Mouse (Mus musculus) kidney, postnatal 10 days (tissue): ENCODE measurements at regions not wholly inside any gene's neighbourhood (a gene's known extent, or its start where the extent isn't known, plus 50 kb on each side); places are given as distances from the start of the nearest gene placed in this dataset.

ENCODE experiments used
- DNase-seq: peaks from one replicate; pipeline ENCODE4 v3.0.0; 2021; ENCODE audit warnings: mixed read lengths

DNA sequence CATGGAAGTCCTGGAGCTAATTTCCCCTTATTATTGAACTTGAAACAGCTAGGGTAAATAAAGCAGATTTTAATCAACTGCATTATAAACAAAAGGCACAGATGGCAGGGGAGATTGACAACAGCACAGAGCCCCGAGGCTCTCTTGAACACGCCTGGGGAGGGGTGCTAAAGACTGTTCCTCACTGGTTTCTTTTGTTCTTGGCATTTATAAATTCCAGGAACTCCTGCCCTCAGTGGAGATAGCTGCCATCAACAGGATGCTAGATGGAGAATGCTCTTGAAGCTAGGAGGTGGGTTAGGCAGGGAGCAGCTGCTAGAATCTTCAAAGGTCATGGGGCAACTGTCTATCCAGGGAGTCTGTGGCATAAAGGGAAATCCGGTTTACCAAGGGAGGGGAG is 102.2 kb upstream of the Kit start:
- no peak for DNase-seq

DNA sequence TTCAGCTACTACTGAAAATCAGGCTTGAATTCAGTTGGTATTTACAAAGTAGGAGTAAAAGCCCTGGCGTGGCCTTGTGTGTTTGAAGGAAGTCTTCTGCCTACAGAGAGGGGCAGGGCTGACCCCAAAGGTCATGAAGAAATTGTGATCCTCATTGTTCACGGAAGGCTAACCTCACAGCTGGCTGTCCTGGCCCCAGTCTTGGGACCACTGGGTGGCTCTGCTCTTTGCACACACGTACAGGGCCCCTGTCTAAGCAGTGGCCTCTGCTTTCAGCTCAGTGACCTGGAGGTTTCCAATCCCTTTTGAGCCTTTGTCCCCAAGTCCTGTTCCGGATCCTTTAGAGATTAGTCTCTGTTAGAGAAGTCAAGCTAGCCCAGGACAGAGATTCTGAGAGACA is 99.3 kb upstream of the Kit start:
- no peak for DNase-seq

DNA sequence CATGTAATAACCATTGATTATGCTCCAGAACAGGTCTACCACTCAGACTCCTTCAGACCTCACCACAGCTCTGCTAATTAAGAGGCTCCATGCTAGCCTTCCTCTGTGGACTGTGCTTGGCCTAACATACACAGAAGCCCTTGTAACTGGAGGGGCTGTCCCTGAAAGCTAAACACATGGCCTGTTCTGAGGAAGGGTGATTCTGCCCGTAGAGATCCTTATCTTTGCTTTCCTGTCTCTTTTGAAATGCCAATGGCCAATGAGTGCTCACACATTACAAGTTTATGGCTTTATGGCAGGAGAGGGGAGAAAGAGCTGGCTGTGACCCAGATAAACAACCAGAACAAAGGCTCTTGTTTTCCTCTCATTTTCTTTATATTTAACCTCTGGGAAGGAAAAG is 96.2 kb upstream of the Kit start:
- no peak for DNase-seq

DNA sequence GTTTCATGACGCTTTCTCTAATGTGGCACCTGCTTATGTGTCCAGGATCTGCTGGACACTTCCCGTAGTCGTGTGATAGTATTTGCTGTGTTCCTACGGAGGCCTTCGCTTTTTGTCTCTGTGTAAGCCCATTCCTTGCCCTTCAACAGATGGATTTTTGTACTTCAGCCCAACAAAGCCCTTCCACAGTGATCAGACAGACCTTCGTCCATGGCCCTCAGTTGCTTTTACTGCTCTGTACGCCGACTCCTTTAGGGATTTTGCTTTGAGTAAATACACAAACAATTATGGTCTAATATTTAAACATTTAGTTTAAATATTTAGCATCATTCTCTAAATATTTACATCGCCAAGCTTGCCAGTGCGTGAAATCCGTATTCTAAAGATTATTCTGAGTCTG is 95.6 kb upstream of the Kit start:
- no peak for DNase-seq

DNA sequence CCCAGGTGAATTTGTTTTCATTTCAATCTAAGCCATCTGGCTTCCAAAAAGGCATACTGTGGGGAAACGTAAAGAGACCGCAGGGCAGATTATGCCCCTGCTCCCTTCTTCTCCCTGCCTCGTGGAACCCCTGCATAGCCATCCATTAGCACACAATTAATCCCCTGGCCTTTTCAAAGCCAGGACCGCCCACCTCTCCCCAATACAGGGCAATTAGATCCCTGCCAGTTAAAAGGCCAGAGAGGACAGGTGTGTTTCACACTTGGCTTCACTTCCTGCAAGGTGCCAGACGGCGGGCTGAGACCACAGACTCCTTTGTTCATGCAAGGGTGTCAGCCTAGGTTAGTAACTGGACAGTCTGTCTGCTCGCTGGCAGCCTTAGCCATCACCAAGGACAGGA is 93.1 kb upstream of the Kit start:
- DNase-seq, result no peak

DNA sequence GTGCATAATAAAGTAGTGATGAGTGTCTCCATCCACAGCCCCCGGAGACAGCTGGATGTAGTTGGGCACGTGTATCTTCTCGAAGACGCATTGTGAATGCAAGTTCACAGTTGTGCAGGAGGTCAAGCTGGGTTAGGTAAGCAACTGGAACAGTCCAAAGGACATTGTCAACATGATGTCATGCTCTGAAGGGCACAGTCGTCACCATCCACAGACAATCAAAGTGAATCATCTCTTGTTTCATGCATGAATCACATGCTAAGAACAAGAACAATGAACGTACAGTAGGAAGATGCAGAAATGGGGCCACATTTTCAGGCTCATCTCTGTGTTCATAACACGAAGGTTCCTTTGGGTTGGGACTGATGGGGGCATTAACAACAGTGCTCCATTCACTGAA is 90.4 kb upstream of the Kit start:
- no peak for DNase-seq

DNA sequence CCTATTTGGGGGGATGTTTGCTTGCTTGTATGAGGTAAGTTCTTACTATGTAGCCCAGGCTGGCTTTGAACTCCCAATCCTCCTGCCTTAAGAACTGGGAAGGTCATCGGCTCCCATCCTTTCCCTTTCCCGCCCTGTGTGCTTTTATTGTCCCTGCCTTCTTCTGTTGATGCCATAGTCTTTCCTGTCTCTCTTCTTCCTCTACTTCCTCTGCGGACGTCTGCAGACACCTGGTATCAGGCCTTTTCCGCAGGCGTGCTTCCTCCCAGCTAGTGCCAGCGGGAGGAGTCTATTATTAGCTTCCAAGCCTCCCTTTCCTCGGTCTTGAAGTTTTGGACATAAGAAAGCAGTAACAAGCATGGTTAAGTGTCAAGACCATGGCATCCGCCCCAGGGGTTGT is 83.9 kb upstream of the Kit start:
- peak; percentile 41 for DNase-seq

DNA sequence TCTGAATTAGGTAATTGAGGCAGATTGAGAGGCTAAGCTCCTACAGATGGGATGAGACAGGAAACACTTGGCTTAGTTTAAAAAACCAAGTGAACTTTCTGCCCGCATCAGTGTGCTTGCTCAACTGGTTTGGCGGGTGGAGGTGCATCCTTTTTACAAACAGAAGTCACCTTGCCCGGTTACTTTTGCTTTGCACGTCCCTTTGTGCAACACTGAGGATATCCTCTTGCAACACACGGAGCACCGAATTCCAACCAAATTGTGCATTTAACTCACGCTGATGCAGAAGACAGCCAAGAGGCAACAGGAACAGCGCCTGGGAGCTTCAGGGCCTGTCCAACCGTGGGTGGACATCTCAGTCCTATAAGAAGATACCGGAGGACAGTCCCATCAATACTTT is 80.6 kb upstream of the Kit start:
- DNase-seq, result no peak

DNA sequence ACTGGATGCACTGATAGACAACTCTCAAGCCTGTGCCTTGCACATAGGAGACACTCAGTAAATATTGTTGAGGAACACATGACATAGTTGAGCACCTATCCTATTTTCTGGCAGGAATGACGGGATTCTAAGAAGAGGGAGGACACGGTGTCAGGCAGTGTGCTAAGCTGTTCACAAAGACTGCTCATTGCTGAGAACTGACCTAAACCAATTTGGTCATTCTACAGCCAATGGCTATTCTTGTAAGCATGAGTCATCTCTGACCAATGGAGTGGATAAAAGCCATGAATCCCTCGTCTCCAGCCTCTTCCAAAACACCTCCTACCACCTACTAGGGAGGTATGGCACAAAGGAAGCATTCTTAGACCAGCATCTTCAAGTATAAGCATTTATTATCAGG is 75.7 kb upstream of the Kit start:
- no peak for DNase-seq

DNA sequence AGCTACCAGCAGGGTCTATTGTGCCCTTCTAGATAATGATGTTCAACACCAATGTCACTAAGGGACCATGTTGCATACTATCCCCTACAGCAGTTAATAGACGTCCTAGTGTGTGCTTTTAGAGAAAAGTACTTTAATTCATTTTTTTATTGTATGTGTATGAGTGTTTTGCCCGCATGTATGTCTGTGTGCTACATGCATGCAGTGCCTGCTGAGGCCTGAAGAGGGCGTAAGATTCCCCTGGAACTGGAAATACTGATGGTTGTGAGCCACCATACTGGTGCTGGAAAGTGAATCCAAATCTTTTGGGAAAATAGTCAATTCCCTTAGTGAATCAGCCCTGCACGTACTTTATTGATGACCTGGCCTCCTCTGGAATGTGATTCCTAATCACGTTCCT is 75.0 kb upstream of the Kit start:
- no peak for DNase-seq

DNA sequence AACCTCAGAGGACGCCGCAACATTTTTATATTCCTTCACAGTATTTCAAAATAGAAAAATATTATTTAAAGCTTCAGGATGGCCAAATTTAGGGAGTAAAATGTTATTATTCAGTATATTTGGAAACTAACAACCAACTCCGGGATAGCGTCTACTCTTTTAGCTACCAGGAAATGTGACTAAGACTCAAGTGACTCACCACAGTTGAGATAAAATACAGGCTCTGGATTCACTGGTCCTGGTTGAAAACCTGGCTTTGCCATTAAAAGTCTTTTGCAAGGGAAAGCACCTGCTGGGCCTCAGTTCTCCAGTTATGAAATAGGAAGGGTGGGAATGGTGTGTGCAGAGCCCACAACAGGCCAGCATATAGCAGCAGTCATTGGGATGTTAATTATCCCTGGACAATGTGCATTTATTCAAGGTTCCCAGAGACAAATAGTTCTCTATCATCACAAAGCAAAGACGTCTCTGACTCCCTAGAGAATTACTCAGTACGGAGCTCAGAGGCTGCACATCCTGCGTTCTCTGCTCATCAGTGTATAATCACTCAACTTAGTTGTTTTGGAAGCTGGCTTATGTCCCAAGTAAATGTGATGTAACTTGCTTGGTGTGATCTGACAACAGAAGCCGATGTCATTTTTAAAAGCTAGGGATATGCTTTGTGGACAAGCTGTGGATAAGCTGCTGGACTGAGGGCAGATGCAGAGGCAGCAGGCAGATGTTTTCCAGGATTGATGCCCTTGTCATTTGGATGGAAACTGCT is 73.9 kb upstream of the Kit start:
- DNase-seq, result no peak

DNA sequence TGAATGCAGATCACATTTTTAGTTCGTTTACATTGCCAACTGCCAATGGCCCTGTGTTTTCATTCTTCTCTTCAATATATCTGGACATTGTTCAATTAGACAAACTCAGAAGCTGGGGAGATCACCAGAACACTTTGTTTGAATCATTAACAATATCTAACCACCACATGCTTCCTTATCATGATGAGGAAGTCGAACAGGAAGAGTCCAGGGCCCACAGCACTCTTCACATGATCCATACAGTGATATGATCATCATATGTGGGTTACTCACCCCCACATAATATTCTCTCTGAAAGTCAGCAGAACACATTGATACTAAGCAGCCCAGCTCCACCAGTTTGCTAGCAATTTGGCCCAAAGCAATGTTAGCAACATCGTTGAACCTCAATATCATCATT is 71.0 kb upstream of the Kit start:
- DNase-seq, result no peak

DNA sequence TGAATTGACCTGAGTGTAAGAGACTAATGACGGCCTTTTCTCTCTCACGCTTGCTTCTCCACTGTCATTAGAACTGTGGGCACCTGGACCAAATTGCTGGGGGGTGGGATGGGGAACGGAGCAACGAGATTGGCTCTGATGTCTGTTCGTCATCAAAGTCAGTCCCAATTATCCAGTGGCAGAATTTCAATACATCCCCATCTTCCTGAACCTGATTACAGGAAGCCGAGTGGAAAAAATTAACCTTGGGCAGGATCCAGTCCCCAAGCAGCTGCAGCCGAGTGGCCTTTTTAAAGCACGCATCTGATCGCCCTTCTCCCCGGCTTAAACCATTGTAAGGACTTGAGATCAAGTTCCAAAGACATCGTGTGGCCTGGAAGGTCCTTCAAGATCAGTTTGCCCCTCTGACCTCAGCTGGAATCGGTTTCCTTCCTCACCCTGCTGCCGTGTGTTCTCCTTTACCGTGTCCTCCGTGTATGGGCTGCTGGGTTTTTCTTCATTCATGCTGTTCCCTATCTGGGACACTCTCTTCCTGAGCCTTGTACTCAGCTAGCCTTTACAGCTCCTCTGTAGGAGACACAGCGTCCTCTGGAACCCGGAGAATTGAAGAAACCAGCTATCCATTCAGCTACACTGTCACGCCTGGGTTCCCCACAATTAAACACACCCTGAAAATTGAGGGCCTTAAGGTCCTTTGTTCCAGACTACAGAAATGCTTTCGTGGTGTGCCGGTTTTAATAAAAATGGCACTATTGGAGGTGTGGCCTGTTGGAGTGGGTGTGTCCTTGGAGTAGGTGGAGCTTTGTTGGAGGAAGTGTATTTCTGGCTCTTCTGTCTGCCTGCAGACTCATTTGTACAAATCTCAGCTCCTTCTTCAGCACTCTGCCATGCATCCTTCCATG is 61.9 kb upstream of the Kit start:
- no peak for DNase-seq

DNA sequence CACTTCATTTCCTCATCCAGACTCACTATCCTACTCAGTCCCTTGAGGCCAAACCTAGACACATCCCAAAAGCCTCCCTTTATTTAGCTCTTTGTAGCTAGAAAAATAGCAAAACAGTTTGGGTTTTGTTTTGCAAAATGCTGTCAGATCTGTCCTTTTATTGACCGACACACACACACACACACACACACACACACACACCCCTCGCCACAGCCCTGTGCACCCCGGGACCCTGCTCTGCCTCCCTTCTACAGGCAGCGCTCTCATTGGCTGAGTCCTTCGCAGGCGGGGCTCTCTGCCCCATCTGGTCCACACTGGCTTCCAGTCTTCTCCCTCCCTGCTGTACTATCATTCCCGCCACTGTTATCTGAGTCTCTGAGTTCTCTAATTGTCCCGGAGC is 56.5 kb upstream of the Kit start:
- DNase-seq, result peak; percentile 11

DNA sequence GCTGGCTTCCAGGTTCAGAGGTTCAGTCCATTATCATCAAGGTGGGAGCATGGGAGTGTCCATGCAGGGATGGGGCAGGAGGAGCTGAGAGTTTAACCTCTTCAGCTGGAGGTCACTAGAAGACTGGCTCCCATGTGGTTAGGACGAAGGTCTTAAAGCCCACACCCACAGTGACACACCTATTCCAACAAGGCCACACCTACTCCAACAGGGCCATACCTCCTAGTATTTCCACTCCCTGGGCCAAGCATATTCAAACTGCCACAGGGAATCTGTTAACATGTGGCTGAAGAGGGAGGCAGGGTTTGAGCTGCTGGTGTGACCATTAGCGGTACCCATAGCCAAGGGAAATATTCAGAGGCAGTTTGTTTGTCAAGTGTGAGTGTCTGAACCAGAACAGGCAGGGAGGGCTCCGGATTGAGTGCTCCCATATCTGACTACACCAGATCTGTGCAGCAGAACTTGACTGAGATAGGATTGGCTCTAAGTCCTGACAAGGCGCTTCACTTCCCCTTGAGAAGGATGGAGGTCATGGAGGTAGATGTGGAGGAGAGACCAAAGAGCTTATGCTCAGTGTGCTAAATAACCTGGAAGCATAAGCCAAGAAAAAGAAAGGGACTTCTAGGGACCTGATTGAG is 51.6 kb upstream of the Kit start:
- no peak for DNase-seq
